Mouse (Mus musculus): ENCODE measurements around the gene Gm20403. TPM values are rescaled to one million over a fixed set of nuclear protein-coding genes. Genes with fewer than 3 reads are reported as not detected.

The Gm20403 gene
- total and polyA plus RNA-seq, 3 experiments, result not detected

DNA sequence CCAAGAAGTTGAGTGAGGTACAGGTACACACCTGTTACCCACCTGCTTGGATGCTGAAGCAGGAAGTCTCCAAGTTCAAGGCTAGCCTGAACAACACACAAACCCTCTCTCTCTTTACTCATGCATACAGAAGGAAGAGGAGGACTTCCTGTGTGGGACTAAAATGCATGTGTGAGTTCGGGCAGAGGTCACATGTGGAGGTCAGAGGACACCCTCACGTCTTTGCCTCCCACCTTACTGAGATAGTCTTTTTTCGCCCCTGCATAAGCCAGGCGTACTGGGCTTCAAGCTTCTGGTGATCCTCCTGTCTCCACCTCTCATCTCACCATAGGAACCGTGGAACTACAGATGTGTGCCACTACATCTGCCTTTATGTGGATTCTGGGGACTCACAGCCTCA is 12.1 kb upstream of the Gm20403 start (continued):
- peak; percentile 9; the same call in 1 of the 2 replicates for TF ChIP-seq USF1 (IDR thresholded peaks at IDR 0.05; ENCODE audit: low read depth, low read length)
- 0 out of 2 replicates have a peak, but pooled peaks have one; percentile 29 for TF ChIP-seq CHD2 (IDR thresholded peaks at IDR 0.05; ENCODE audit: low read length)
- no peak for TF ChIP-seq POLR2AphosphoS2 (IDR thresholded peaks at IDR 0.05; ENCODE audit: low read depth, low read length)
- no peak for TF ChIP-seq HCFC1 (IDR thresholded peaks at IDR 0.05; ENCODE audit: low read depth, low read length)
- no peak for TF ChIP-seq JUND (conservative IDR thresholded peaks at IDR 0.05; ENCODE audit: low read depth, low read length)
- peak; percentile 30; the same call in 1 of the 2 replicates for TF ChIP-seq MYC (IDR thresholded peaks at IDR 0.05; ENCODE audit: low read depth, low read length)
- no peak for TF ChIP-seq ZC3H11A (IDR thresholded peaks at IDR 0.05; ENCODE audit: low read depth, low read length)
- TF ChIP-seq GABPA (IDR thresholded peaks at IDR 0.05; ENCODE audit: insufficient replicate concordance, low read depth, low read length), result no peak
- TF ChIP-seq PAX5 (IDR thresholded peaks at IDR 0.05; ENCODE audit: low read length), result no peak

DNA sequence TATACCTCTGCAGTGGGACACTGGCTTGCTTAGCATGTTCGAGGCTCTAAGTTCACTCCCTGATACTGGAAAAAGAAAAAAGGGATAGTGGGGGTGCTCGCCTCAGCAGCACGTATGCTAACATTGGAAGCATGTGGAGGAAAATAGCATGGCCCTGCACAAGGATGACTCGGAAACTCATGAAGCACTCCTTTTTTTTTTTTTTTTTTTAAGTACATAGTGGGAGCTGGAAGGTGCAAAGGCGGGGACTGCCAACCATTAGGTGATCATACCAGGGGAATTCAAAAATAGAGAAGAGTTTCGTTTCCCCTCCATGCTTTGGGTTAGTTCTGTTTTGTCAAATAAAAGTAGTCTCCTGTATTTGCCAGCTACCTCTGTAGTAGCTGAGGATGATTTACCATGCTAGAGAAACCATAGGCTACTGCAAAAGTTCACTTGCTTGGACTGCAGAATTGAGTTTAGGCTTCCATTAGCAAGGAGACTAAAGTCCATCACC is 10.7 kb upstream of the Gm20403 start:
- no peaks in the 10 kb centered on the region for H3K9me3 ChIP-seq (replicated peaks; ENCODE audit: low read length)
- H3K4me2 ChIP-seq (ENCODE audit: insufficient read depth, low read depth, poor library complexity, severe bottlenecking), result peak overlapping the region; percentile 74
- no peaks in the 10 kb centered on the region for H3K36me3 ChIP-seq (replicated peaks in 1 of 2; ENCODE audit: control insufficient read depth in 1 of 2, insufficient read depth in 1 of 2, low read length in 1 of 2)
- peak; percentile 49 for DNase-seq (ENCODE audit: extremely low read depth)
- no peaks in the 10 kb centered on the region for H3K79me2 ChIP-seq (replicated peaks; ENCODE audit: control insufficient read depth, extremely low read depth, insufficient read depth, poor library complexity, severe bottlenecking)
- H3K4me1 ChIP-seq (ENCODE audit: control insufficient read depth in 1 of 2, insufficient read depth in 2 of 2), result peaks cover 10 to 50% of the 10 kb centered on the region in 2 experiments
- no peak overlapping the region; the same call in 1 of the 2 replicates for H3K27ac ChIP-seq (ENCODE audit: insufficient read depth, low read depth)
- H3K27me3 ChIP-seq (replicated peaks), result no peaks in the 10 kb centered on the region
- H3K9ac ChIP-seq (ENCODE audit: insufficient read depth, low read depth), result peak overlapping the region; percentile 42; the same call in 1 of the 2 replicates
- TF ChIP-seq ZNF384 (IDR thresholded peaks at IDR 0.05; ENCODE audit: low read depth, low read length) (peak; percentile 93), USF2 (conservative IDR thresholded peaks at IDR 0.05; ENCODE audit: low read depth, low read length) (no peak), POLR2AphosphoS2 (IDR thresholded peaks at IDR 0.05; ENCODE audit: low read depth, low read length) (no peak), SIN3A (IDR thresholded peaks at IDR 0.05; ENCODE audit: low read length) (peak; percentile 35; the same call in 1 of the 2 replicates), MYC (IDR thresholded peaks at IDR 0.05; ENCODE audit: low read depth, low read length) (peak; percentile 76; the same call in 1 of the 2 replicates), ZMIZ1 (IDR thresholded peaks at IDR 0.05; ENCODE audit: low read depth, low read length) (no peak), ELF1 (IDR thresholded peaks at IDR 0.05; ENCODE audit: low read depth, low read length) (0 out of 2 replicates have a peak, but pooled peaks have one; percentile 7), CHD2 (IDR thresholded peaks at IDR 0.05; ENCODE audit: low read length) (no peak), RAD21 (IDR thresholded peaks at IDR 0.05; ENCODE audit: low read depth, low read length) (no peak; the same call in 1 of the 2 replicates), EP300 (IDR thresholded peaks at IDR 0.05; ENCODE audit: low read length) (peak; percentile 69), JUND (conservative IDR thresholded peaks at IDR 0.05; ENCODE audit: low read depth, low read length) (no peak), MAFK (IDR thresholded peaks at IDR 0.05; ENCODE audit: insufficient replicate concordance, low read length) (no peak), USF1 (IDR thresholded peaks at IDR 0.05; ENCODE audit: low read depth, low read length) (no peak), E2F4 (IDR thresholded peaks at IDR 0.05; ENCODE audit: insufficient replicate concordance, low read depth, low read length) (no peak), IRF4 (IDR thresholded peaks at IDR 0.05; ENCODE audit: low read depth, low read length) (peak; percentile 76), CHD1 (IDR thresholded peaks at IDR 0.05; ENCODE audit: low read depth, low read length) (no peak; the same call in 1 of the 2 replicates), MEF2A (IDR thresholded peaks at IDR 0.05; ENCODE audit: borderline replicate concordance, low read depth, low read length) (peak; percentile 80), MXI1 (IDR thresholded peaks at IDR 0.05; ENCODE audit: low read depth, low read length) (peak; percentile 49; the same call in 1 of the 2 replicates), TBP (conservative IDR thresholded peaks at IDR 0.05; ENCODE audit: low read depth, low read length) (no peak), MAZ (IDR thresholded peaks at IDR 0.05; ENCODE audit: low read depth, low read length) (no peak), JUN (IDR thresholded peaks at IDR 0.05; ENCODE audit: insufficient read depth, low read depth, low read length) (no peak), BHLHE40 (IDR thresholded peaks at IDR 0.05; ENCODE audit: low read depth, low read length) (no peak), TCF12 (IDR thresholded peaks at IDR 0.05; ENCODE audit: low read depth, low read length) (no peak), GABPA (IDR thresholded peaks at IDR 0.05; ENCODE audit: insufficient replicate concordance, low read depth, low read length) (no peak), UBTF (IDR thresholded peaks at IDR 0.05; ENCODE audit: low read depth, low read length) (no peak), HCFC1 (IDR thresholded peaks at IDR 0.05; ENCODE audit: low read depth, low read length) (no peak), POLR2A (IDR thresholded peaks at IDR 0.05; ENCODE audit: low read depth, low read length) (no peak), ZKSCAN1 (IDR thresholded peaks at IDR 0.05; ENCODE audit: borderline replicate concordance, low read depth, low read length) (no peak), ETS1 (conservative IDR thresholded peaks at IDR 0.05; ENCODE audit: low read depth, low read length) (no peak), MAX (IDR thresholded peaks at IDR 0.05; ENCODE audit: low read length) (no peak), NELFE (IDR thresholded peaks at IDR 0.05; ENCODE audit: low read depth, low read length) (no peak)
- no peak overlapping the region for H3K4me3 ChIP-seq (replicated peaks in 1 of 3; ENCODE audit: low read depth in 2 of 3, low read length in 2 of 3, poor library complexity in 1 of 3)
- dilution Hi-C loops (cut with MboI; ENCODE audit: extremely low pct_ligation_motif_present, extremely low pct_unique_long_range_greater_than_20kb, low sequenced_read_pairs), result no loop called here
- in situ Hi-C loops (cut with MboI; ENCODE audit: low pct_ligation_motif_present, low pct_unique_long_range_greater_than_20kb, low sequenced_read_pairs), result no loop called here

All from CH12.LX (cell line).